In the genomic region with DNA sequence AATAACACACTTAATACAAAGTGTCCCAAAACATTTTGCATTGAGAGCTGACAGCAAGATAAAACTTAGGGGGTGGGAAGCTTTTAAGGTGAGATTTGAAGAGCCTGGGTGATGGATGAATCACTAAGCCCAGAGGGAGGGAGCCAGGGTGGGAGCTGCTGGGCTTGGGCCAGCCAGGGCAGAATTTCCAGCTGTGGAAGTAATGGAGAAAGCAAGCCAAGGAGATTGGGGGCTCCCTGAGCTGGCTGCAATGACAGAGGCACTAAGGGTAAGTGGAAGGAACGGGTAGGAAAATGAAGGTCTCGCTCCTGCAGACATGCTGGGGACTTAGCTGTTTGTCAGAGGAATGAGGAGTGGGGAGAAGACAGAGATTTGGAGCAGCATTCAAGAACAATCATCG, we compare ENCODE assay signal across 12 mouse cellular contexts.
DNase-seq lines count a peak whose midpoint lies in the region; ATAC-seq and TF ChIP-seq lines count a peak whose summit lies in the region.
"Had no signal": no experiment of that assay in that cellular context is flagged by ENCODE, and none has a peak within 500 bp of the region (broad histone marks: within the 10 kb centered on the region; RNA-seq: fewer than 3 reads in every experiment).

No protein-coding gene starts in this region.

- no peak for TF ChIP-seq EP300 in heart, adult 2 months (IDR thresholded peaks at IDR 0.05; ENCODE audit: insufficient read depth, low read depth, low read length)
- TF ChIP-seq EP300 in stomach, postnatal 0 days (optimal IDR thresholded peaks at IDR 0.05) = no peak

- no peaks in the 10 kb centered on the region for H3K36me3 ChIP-seq in heart, adult 2 months (ENCODE audit: control insufficient read depth, insufficient read depth, low read length)
- H3K36me3 ChIP-seq in intestine, postnatal 0 days (ENCODE audit: control insufficient read depth, insufficient read depth) = no peaks in the 10 kb centered on the region
- no peaks in the 10 kb centered on the region for H3K36me3 ChIP-seq in stomach, postnatal 0 days (ENCODE audit: control insufficient read depth, insufficient read depth, low read length)

- DNase-seq in heart, adult 2 months = peak; percentile 13 to 29
- DNase-seq in heart, postnatal 25 days (ENCODE audit: low spot score) = no peak
- peak; percentile 30 for DNase-seq in lung, postnatal 10 days
- DNase-seq in lung, postnatal 14 days = no peak
- DNase-seq in stomach, postnatal 0 days (ENCODE audit: low spot score) = no peak
- no peak for DNase-seq in c-Kit-positive CD71-positive TER-119-positive erythroid progenitor cells, embryonic 14.5 days (ENCODE audit: low spot score)
- DNase-seq: kidney, postnatal 14 days; thymus, adult 2 months had no signal

- no peak for ATAC-seq in intestine, postnatal 0 days
- ATAC-seq in stomach, postnatal 0 days (ENCODE audit: low FRiP score, low TSS enrichment) = no peak
- ATAC-seq: CD4-positive, CD25-positive, alpha-beta regulatory T cell, adult 4 months; midbrain, embryonic 16.5 days had no signal

- H3K4me2 ChIP-seq in intestine, postnatal 0 days (replicated peaks; ENCODE audit: low read depth) = no peak overlapping the region
- H3K4me2 ChIP-seq in stomach, postnatal 0 days (replicated peaks; ENCODE audit: low read depth) = no peak overlapping the region

- intact Hi-C loops in heart, adult 2 months (cut with DNase I) = loop anchor here (5.0 to 10.0 kb wide), 2 partner anchors 58 to 115 kb away; no protein-coding TSS in a partner anchor
- intact Hi-C loops in heart, postnatal 25 days (cut with DNase I) = no loop called here

- H3K27ac ChIP-seq in heart, adult 2 months = no peak overlapping the region
- peak overlapping the region; percentile 46; the same call in 1 of the 2 replicates for H3K27ac ChIP-seq in intestine, postnatal 0 days (ENCODE audit: low read depth, low read length)
- 0 out of 2 replicates have a peak overlapping the region, but pooled peaks have one; percentile 41 for H3K27ac ChIP-seq in stomach, postnatal 0 days (replicated peaks)
- H3K27ac ChIP-seq: left cerebral cortex, adult 2 months had no signal

- no peak overlapping the region for H3K9ac ChIP-seq in heart, adult 2 months (ENCODE audit: low read depth, low read length)
- H3K9ac ChIP-seq in intestine, postnatal 0 days (ENCODE audit: low read depth, low read length) = no peak overlapping the region
- no peak overlapping the region for H3K9ac ChIP-seq in stomach, postnatal 0 days (ENCODE audit: low read length)

- no peaks in the 10 kb centered on the region for H3K27me3 ChIP-seq in heart, adult 2 months (ENCODE audit: control insufficient read depth, insufficient read depth, low read length)
- H3K27me3 ChIP-seq in intestine, postnatal 0 days (replicated peaks; ENCODE audit: control insufficient read depth, insufficient read depth, low read length) = no peaks in the 10 kb centered on the region
- no peaks in the 10 kb centered on the region for H3K27me3 ChIP-seq in stomach, postnatal 0 days (ENCODE audit: control insufficient read depth, insufficient read depth, low read length)

- no peaks in the 10 kb centered on the region for H3K9me3 ChIP-seq in intestine, postnatal 0 days (ENCODE audit: control insufficient read depth)
- no peaks in the 10 kb centered on the region for H3K9me3 ChIP-seq in stomach, postnatal 0 days (ENCODE audit: control insufficient read depth, low read length)

- no peak for TF ChIP-seq CTCF in heart, adult 2 months (IDR thresholded peaks at IDR 0.05)
- TF ChIP-seq CTCF in intestine, postnatal 0 days (IDR thresholded peaks at IDR 0.05; ENCODE audit: low read depth) = no peak
- no peak for TF ChIP-seq CTCF in stomach, postnatal 0 days (IDR thresholded peaks at IDR 0.05; ENCODE audit: low read depth)

- TF ChIP-seq POLR2A in heart, adult 2 months (IDR thresholded peaks at IDR 0.05; ENCODE audit: insufficient read depth, low read depth, low read length) = no peak

- no peak overlapping the region for H3K4me3 ChIP-seq in heart, adult 2 months
- no peak overlapping the region for H3K4me3 ChIP-seq in intestine, postnatal 0 days (ENCODE audit: low read depth, low read length)
- no peak overlapping the region for H3K4me3 ChIP-seq in stomach, postnatal 0 days (ENCODE audit: low read depth, low read length)
- H3K4me3 ChIP-seq: left cerebral cortex, adult 2 months had no signal

- 53% methylated on average over 3 of the region's 3 CpGs for WGBS in heart, adult 2 months
- 48% methylated on average over 3 of the region's 3 CpGs for WGBS in intestine, postnatal 0 days
- 24% methylated on average over 3 of the region's 3 CpGs for WGBS in stomach, postnatal 0 days

- H3K79me2 ChIP-seq in heart, adult 2 months (replicated peaks; ENCODE audit: control insufficient read depth, insufficient read depth, low read length) = no peaks in the 10 kb centered on the region

- H3K4me1 ChIP-seq in heart, adult 2 months (ENCODE audit: control insufficient read depth, insufficient read depth, low read length) = peaks cover 3% of the 10 kb centered on the region; the same call in 1 of the 2 replicates
- no peaks in the 10 kb centered on the region for H3K4me1 ChIP-seq in intestine, postnatal 0 days (replicated peaks; ENCODE audit: control insufficient read depth, insufficient read depth, low read length)
- no peaks in the 10 kb centered on the region for H3K4me1 ChIP-seq in stomach, postnatal 0 days (replicated peaks; ENCODE audit: control insufficient read depth, insufficient read depth)

Comparison
In these comparisons a context has a peak if more than half of its experiments do, and no peak if none do; other contexts are left out.
1. DNase-seq: peak in heart, adult 2 months (2 of 2) and lung, postnatal 10 days (single experiment); none in heart, postnatal 25 days (single experiment), lung, postnatal 14 days (single experiment), stomach, postnatal 0 days (single experiment) and c-Kit-positive CD71-positive TER-119-positive erythroid progenitor cells, embryonic 14.5 days (single experiment).